Mouse (Mus musculus) CH12.LX (cell line): ENCODE results near the gene Msh3. TPM values are rescaled to one million over a fixed set of nuclear protein-coding genes. Genes with fewer than 3 reads are reported as not detected.

ENCODE experiments used
- DNase-seq: peaks from one replicate; pipeline ENCODE4 v3.0.0-alpha.2; 2013; ENCODE audit errors: extremely low read depth
- H3K27ac ChIP-seq: 2 replicates; pipeline ENCODE4 v1.5.1; 2012; ENCODE audit warnings: low read depth, mild to moderate bottlenecking, control low read depth, moderate library complexity; ENCODE audit not compliant: insufficient read depth
- H3K27me3 ChIP-seq: replicated peaks from 2 replicates; pipeline ENCODE3; 2012; ENCODE audit warnings: inconsistent platforms
- H3K36me3 ChIP-seq, 2 experiments: replicated peaks in 1 of 2; 2 replicates each; pipeline versions ENCODE3 to v1.6.1; 2012; ENCODE audit warnings: inconsistent platforms in 1 of 2, low read length in 1 of 2, mild to moderate bottlenecking in 1 of 2, mixed read lengths in 1 of 2, moderate library complexity in 1 of 2; ENCODE audit not compliant: control insufficient read depth in 1 of 2, insufficient read depth in 1 of 2
- H3K4me1 ChIP-seq, 2 experiments: 2 replicates each; pipeline ENCODE4 v1.6.1; 2012; ENCODE audit warnings: inconsistent platforms in 1 of 2, moderate library complexity in 1 of 2; ENCODE audit not compliant: insufficient read depth in 2 of 2, control insufficient read depth in 1 of 2
- H3K4me2 ChIP-seq: 2 replicates; pipeline ENCODE4 v1.6.1; 2012; ENCODE audit warnings: low read depth, mild to moderate bottlenecking, control low read depth; ENCODE audit not compliant: poor library complexity, insufficient read depth, severe bottlenecking
- H3K4me3 ChIP-seq, 3 experiments: fragments of 150-350 bp in 1 of 3; sonication (generic) in 1 of 3; replicated peaks in 1 of 3; 2 replicates each; pipeline versions ENCODE3 to v1.5.1; 2011 to 2012; ENCODE audit warnings: low read depth in 2 of 3, low read length in 2 of 3, mild to moderate bottlenecking in 2 of 3, moderate library complexity in 2 of 3, control low read depth in 1 of 3, improper control_type of control experiment in 1 of 3, inconsistent platforms in 1 of 3, mixed read lengths in 1 of 3; ENCODE audit not compliant: poor library complexity in 1 of 3
- H3K79me2 ChIP-seq: replicated peaks from 2 replicates; pipeline ENCODE4 v1.6.1; 2012; ENCODE audit warnings: mild to moderate bottlenecking, moderate library complexity; ENCODE audit not compliant: control insufficient read depth, poor library complexity, insufficient read depth, severe bottlenecking; ENCODE audit errors: extremely low read depth
- H3K9ac ChIP-seq: 2 replicates; pipeline ENCODE4 v1.6.1; 2012; ENCODE audit warnings: low read depth, mild to moderate bottlenecking, control low read depth, moderate library complexity; ENCODE audit not compliant: insufficient read depth
- H3K9me3 ChIP-seq: replicated peaks from 2 replicates; pipeline ENCODE3; 2012; ENCODE audit warnings: low read length, inconsistent platforms, mixed read lengths
- CHD2 ChIP-seq: IDR thresholded peaks from 2 replicates; pipeline ENCODE4 v1.6.1; 2011; ENCODE audit warnings: low read length, improper control_type of control experiment
- CTCF ChIP-seq, 2 experiments: IDR thresholded peaks in 1 of 2; conservative IDR thresholded peaks in 1 of 2; 2 replicates each; pipeline ENCODE4 v1.5.1; 2011 to 2012; ENCODE audit warnings: low read depth in 2 of 2, low read length in 2 of 2, improper control_type of control experiment in 1 of 2, inconsistent platforms in 1 of 2, mild to moderate bottlenecking in 1 of 2, moderate library complexity in 1 of 2
- EP300 ChIP-seq: IDR thresholded peaks from 2 replicates; pipeline ENCODE4 v1.6.1; 2011; ENCODE audit warnings: low read length, improper control_type of control experiment
- ETS1 ChIP-seq: conservative IDR thresholded peaks from 2 replicates; pipeline ENCODE4 v1.6.1; 2012; ENCODE audit warnings: low read depth, mild to moderate bottlenecking, inconsistent platforms, low read length, improper control_type of control experiment, moderate library complexity
- GABPA ChIP-seq: IDR thresholded peaks from 2 replicates; pipeline ENCODE4 v1.6.1; 2012; ENCODE audit warnings: low read depth, low read length, improper control_type of control experiment, inconsistent platforms; ENCODE audit not compliant: insufficient replicate concordance
- IRF4 ChIP-seq: IDR thresholded peaks from 2 replicates; pipeline ENCODE4 v1.6.1; 2014; ENCODE audit warnings: low read depth, mild to moderate bottlenecking, inconsistent platforms, low read length, improper control_type of control experiment
- KAT2A ChIP-seq: IDR thresholded peaks from 2 replicates; pipeline ENCODE4 v1.6.1; 2012; ENCODE audit warnings: low read length, improper control_type of control experiment, inconsistent platforms; ENCODE audit not compliant: insufficient replicate concordance
- MAX ChIP-seq: IDR thresholded peaks from 2 replicates; pipeline ENCODE4 v1.6.1; 2011; ENCODE audit warnings: low read length, improper control_type of control experiment
- MEF2A ChIP-seq: IDR thresholded peaks from 2 replicates; pipeline ENCODE4 v1.6.1; 2014; ENCODE audit warnings: low read depth, mild to moderate bottlenecking, inconsistent platforms, low read length, improper control_type of control experiment, borderline replicate concordance
- MYC ChIP-seq: IDR thresholded peaks from 2 replicates; pipeline ENCODE4 v1.6.1; 2011; ENCODE audit warnings: low read depth, mild to moderate bottlenecking, improper control_type of control experiment, low read length
- PAX5 ChIP-seq: IDR thresholded peaks from 2 replicates; pipeline ENCODE4 v1.6.1; 2012; ENCODE audit warnings: low read length, inconsistent platforms, mixed read lengths
- POLR2A ChIP-seq: IDR thresholded peaks from 2 replicates; pipeline ENCODE4 v1.6.1; 2011; ENCODE audit warnings: low read depth, mild to moderate bottlenecking, improper control_type of control experiment, low read length
- RCOR1 ChIP-seq: conservative IDR thresholded peaks from 2 replicates; pipeline ENCODE4 v1.6.1; 2012; ENCODE audit warnings: low read depth, mild to moderate bottlenecking, inconsistent platforms, low read length, improper control_type of control experiment
- SIN3A ChIP-seq: IDR thresholded peaks from 2 replicates; pipeline ENCODE4 v1.6.1; 2012; ENCODE audit warnings: low read length, improper control_type of control experiment, inconsistent platforms
- SMC3 ChIP-seq: IDR thresholded peaks from 2 replicates; pipeline ENCODE4 v1.6.1; 2011; ENCODE audit warnings: low read depth, low read length, improper control_type of control experiment
- TBP ChIP-seq: conservative IDR thresholded peaks from 2 replicates; pipeline ENCODE4 v1.6.1; 2011; ENCODE audit warnings: low read depth, low read length, improper control_type of control experiment
- TCF12 ChIP-seq: IDR thresholded peaks from 2 replicates; pipeline ENCODE4 v1.6.1; 2014; ENCODE audit warnings: low read depth, mild to moderate bottlenecking, inconsistent platforms, low read length, improper control_type of control experiment
- ZKSCAN1 ChIP-seq: IDR thresholded peaks from 2 replicates; pipeline ENCODE4 v1.6.1; 2012; ENCODE audit warnings: low read depth, inconsistent platforms, low read length, improper control_type of control experiment, borderline replicate concordance
- ZNF384 ChIP-seq: IDR thresholded peaks from 2 replicates; pipeline ENCODE4 v1.6.1; 2012; ENCODE audit warnings: low read depth, low read length, improper control_type of control experiment, inconsistent platforms
- dilution Hi-C: fragments of 300-500 bp; cut with MboI; formaldehyde crosslinking; loops from 2 replicates; pipeline ENCODE4 v1.14.3; 2020; ENCODE audit warnings: low sequenced_read_pairs; ENCODE audit not compliant: extremely low pct_unique_long_range_greater_than_20kb, extremely low pct_ligation_motif_present
- in situ Hi-C: fragments of 300-500 bp; cut with MboI; formaldehyde crosslinking; loops from 3 replicates; pipeline ENCODE4 v1.14.3; 2019; ENCODE audit warnings: low sequenced_read_pairs, low pct_ligation_motif_present, low pct_unique_long_range_greater_than_20kb, mixed read lengths
- polyA plus RNA-seq: library from polyadenylated mRNA; unstranded; fragments of >175 nt; gene quantifications from 2 replicates; pipeline ENCODE4 v1.2.1, GENCODE M21; 2012; ENCODE audit warnings: low read depth; ENCODE audit not compliant: insufficient read length
- total RNA-seq, 2 experiments: library from RNA; depleted of rRNA; stranded (reverse); fragments of 300-350 nt in 1 of 2; fragments of >200 nt in 1 of 2; gene quantifications; 2 replicates each; pipeline ENCODE4 v1.2.3; 2012 to 2014

Gene Msh3
- total and polyA plus RNA-seq, 3 experiments, result 13.7 to 27.0 (median 18.3) TPM

- Histone ChIP-seq H3K79me2 (no peaks in the 10 kb centered on the region), H3K27me3 (no peaks in the 10 kb centered on the region), H3K9ac (no peak overlapping the region), H3K4me3 (no peak overlapping the region), H3K36me3 (peaks cover 29 to 54% of the 10 kb centered on the region in 2 experiments), H3K4me2 (no peak overlapping the region), H3K9me3 (no peaks in the 10 kb centered on the region), H3K4me1 (peaks cover 3 to 5% of the 10 kb centered on the region in 2 experiments; a peak in 2 of 4 replicates), H3K27ac (no peak overlapping the region)
- DNase-seq, result no peak
- dilution Hi-C loops, result no loop called here
- no peak for TF ChIP-seq TBP
- TF ChIP-seq MYC, result no peak
- TF ChIP-seq MAX, result no peak
- no peak for TF ChIP-seq ETS1
- TF ChIP-seq POLR2A, result no peak
- no peak for TF ChIP-seq SIN3A
- no peak for TF ChIP-seq CTCF (conservative IDR thresholded peaks at IDR 0.05 in 1 of 2, IDR thresholded peaks at IDR 0.05 in 1 of 2; ENCODE audit: low read depth in 2 of 2, low read length in 2 of 2)
- TF ChIP-seq TCF12, result no peak
- TF ChIP-seq GABPA, result no peak
- TF ChIP-seq CHD2, result no peak
- in situ Hi-C loops, result loop anchor here (25.0 kb wide), 1 partner anchor 366 kb away; no protein-coding TSS in a partner anchor
Observed at GRCm38 (mm10) chr13:92370811-92371210, 16.0 kb upstream of the Msh3 start.

- dilution Hi-C loops, result no loop called here
- no peak for DNase-seq
- Histone ChIP-seq H3K9me3 (no peaks in the 10 kb centered on the region), H3K4me1 (no peaks in the 10 kb centered on the region), H3K79me2 (no peaks in the 10 kb centered on the region), H3K27ac (no peak overlapping the region), H3K4me2 (no peak overlapping the region), H3K9ac (no peak overlapping the region)
- in situ Hi-C loops, result loop anchor here (25.0 kb wide), 1 partner anchor 372 kb away; no protein-coding TSS in a partner anchor
- TF ChIP-seq ZKSCAN1 (no peak), SMC3 (no peak), SIN3A (no peak), IRF4 (no peak), RCOR1 (no peak), POLR2A (no peak), PAX5 (no peak), EP300 (no peak), CTCF (conservative IDR thresholded peaks at IDR 0.05 in 1 of 2, IDR thresholded peaks at IDR 0.05 in 1 of 2; ENCODE audit: low read depth in 2 of 2, low read length in 2 of 2) (no peak), MEF2A (no peak), KAT2A (no peak), ZNF384 (no peak)
- TF ChIP-seq, all 38 proteins: peak for 0
- no peak overlapping the region for H3K4me3 ChIP-seq
- H3K36me3 ChIP-seq, result peaks cover 43 to 88% of the 10 kb centered on the region in 2 experiments
- no peaks in the 10 kb centered on the region for H3K27me3 ChIP-seq
Observed at GRCm38 (mm10) chr13:92365312-92365711, 10.5 kb upstream of the Msh3 start.
